Mouse (Mus musculus) lung, postnatal 0 days (tissue): ENCODE results near the gene Tprn.

ENCODE experiments used
- CTCF ChIP-seq: IDR thresholded peaks from 2 replicates; pipeline ENCODE4 v1.5.1; 2016; ENCODE audit warnings: antibody characterized with exemption, mild to moderate bottlenecking
- EP300 ChIP-seq: IDR thresholded peaks from 2 replicates; pipeline ENCODE4 v1.6.1; 2016; ENCODE audit warnings: antibody characterized with exemption, mild to moderate bottlenecking, control low read depth

DNA sequence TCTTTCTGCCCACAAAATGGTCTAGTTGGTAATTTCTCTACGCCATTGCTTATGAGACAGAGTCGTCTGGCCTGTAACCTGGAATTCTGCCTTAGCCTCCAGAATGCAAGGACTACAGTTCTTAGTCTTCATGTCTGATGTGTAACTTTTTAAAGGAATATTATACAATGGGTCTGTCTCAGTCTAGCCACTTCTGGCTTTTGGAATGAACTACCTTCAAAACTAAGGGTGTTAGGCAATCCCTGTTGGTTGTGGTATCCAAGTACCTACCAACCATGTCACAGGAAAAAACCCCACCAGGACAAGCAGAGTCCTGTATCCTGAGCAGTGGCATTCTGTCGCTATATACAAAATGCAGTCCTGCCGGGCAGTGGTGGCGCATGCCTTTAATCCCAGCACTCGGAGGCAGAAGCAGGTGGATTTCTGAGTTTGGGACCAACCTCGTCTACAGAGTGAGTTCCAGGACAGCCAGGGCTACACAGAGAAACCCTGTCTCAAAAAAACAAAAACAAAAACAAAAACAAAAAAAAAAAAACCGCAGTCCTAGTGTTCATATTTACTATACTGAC lies 36.5 kb upstream of the Tprn start:
- TF ChIP-seq CTCF (no peak), EP300 (no peak)
